In the genomic region with DNA sequence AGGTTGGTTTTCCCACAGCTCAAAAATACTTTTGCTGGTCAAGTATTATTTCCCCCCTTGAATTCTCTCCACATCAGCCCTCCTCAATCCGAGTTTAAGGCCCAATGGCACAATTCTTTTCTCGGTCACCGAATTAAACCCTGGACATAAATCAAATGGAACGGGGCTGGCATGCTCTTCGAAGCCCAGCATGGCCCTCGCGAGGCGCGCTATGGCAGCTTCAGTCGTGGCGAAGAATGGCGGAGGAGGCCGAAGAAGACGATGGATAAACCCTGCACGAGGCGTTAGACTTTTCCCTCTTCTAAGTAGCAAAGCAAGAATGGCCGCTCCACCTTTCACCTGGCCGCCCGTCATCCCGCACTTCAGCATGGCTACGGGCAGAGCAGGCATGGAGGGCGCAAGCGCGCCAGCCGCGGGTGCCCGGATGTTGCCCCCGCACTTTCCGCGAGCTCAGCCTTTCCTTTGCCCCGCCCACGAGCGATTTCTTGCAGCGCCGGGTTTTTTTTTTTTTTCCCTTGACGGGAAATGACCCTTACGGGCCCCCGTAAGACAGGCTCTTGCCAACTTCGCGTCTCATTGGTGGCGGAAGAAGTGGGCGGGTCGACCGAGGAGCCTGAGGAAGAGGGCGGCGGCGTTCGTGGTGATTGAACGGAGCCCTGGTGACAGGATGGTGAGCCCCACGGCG, we compare ENCODE assay signal across 1 mouse cellular context.
TF ChIP-seq lines count a peak whose summit lies in the region.

A gene (minus strand): TSS at position 427 of the 685 bp plus-strand sequence.
A gene (plus strand): TSS at position 563 of the 685 bp plus-strand sequence.

TF ChIP-seq in MEL, 35 proteins besides CTCF, POLR2A, EP300 and RAD21 (continued from another document):
- TF ChIP-seq GABPA (IDR thresholded peaks at IDR 0.05; ENCODE audit: low read depth, low read length) (no peak), CHD2 (IDR thresholded peaks at IDR 0.05; ENCODE audit: low read length) (no peak), MAFK (IDR thresholded peaks at IDR 0.05; ENCODE audit: borderline replicate concordance, low read depth, low read length) (no peak), ETS1 (IDR thresholded peaks at IDR 0.05; ENCODE audit: low read depth, low read length) (peak; percentile 68; the same call in 1 of the 2 replicates), SMC3 (IDR thresholded peaks at IDR 0.05; ENCODE audit: low read depth, low read length) (no peak), ELF1 (IDR thresholded peaks at IDR 0.05; ENCODE audit: low read depth, low read length) (peak; percentile 86), TCF12 (IDR thresholded peaks at IDR 0.05; ENCODE audit: low read depth, low read length) (peak; percentile 68), MEF2A (IDR thresholded peaks at IDR 0.05; ENCODE audit: extremely low read depth, insufficient replicate concordance, low read depth, low read length, poor library complexity, severe bottlenecking) (no peak), MYC (IDR thresholded peaks at IDR 0.05; ENCODE audit: low read depth, low read length) (peak; percentile 77; the same call in 1 of the 2 replicates)
